In genomic region chr19:4068717-4069410, GRCm38 (mm10) we compare ENCODE assay signal across 35 mouse cellular contexts. TPM values are rescaled to one million over a fixed set of nuclear protein-coding genes. Genes with fewer than 3 reads are reported as not detected.
A peak's percentile ranks its signal among the peaks of the same experiment; 100 is the strongest.
DNase-seq lines count a peak whose midpoint lies in the region; ATAC-seq and TF ChIP-seq lines count a peak whose summit lies in the region.
"Had no signal": no experiment of that assay in that cellular context is flagged by ENCODE, and none has a peak within 500 bp of the region (broad histone marks: within the 10 kb centered on the region; RNA-seq: fewer than 3 reads in every experiment).

No protein-coding gene starts in this region.

- WGBS in stomach, embryonic 16.5 days = 54% methylated on average over 15 of the region's 15 CpGs
- WGBS in stomach, postnatal 0 days = 51% methylated on average over 15 of the region's 15 CpGs
- 68% methylated on average over 15 of the region's 15 CpGs for WGBS in liver, embryonic 11.5 days
- WGBS in liver, embryonic 16.5 days (ENCODE audit: insufficient replicate concordance) = 62% methylated on average over 15 of the region's 15 CpGs
- WGBS in heart, embryonic 11.5 days (ENCODE audit: insufficient replicate concordance) = 68% methylated on average over 15 of the region's 15 CpGs

- H3K4me1 ChIP-seq in stomach, embryonic 16.5 days (ENCODE audit: control insufficient read depth, insufficient read depth, low read length) = peaks cover 7% of the 10 kb centered on the region; the same call in 1 of the 2 replicates
- no peaks in the 10 kb centered on the region for H3K4me1 ChIP-seq in stomach, postnatal 0 days (replicated peaks; ENCODE audit: control insufficient read depth, insufficient read depth)
- 0 out of 2 replicates have a peak, but pooled peaks cover 3% of the 10 kb centered on the region for H3K4me1 ChIP-seq in liver, embryonic 11.5 days (replicated peaks; ENCODE audit: control insufficient read depth, insufficient read depth, low read length)
- H3K4me1 ChIP-seq in liver, embryonic 16.5 days (ENCODE audit: control insufficient read depth, low read depth, low read length) = peaks cover 6% of the 10 kb centered on the region
- no peaks in the 10 kb centered on the region for H3K4me1 ChIP-seq in heart, embryonic 11.5 days (ENCODE audit: control insufficient read depth, insufficient read depth, low read length)
- H3K4me1 ChIP-seq: forebrain, embryonic 13.5 days; heart, embryonic 10.5 days; hindbrain, embryonic 13.5 days; midbrain, embryonic 10.5 days; neural tube, embryonic 12.5 days had no signal

- DNase-seq in stomach, postnatal 0 days (ENCODE audit: low spot score) = no peak
- no peak for DNase-seq in liver, embryonic 11.5 days (ENCODE audit: low spot score)
- no peak for DNase-seq in embryo, embryonic 9.5 days (ENCODE audit: extremely low spot score)
- no peak for DNase-seq in left cerebral cortex, postnatal 4 days
- DNase-seq: adrenal gland, postnatal 36 days; cerebellum, adult 8-10 months; cerebellum, postnatal 25 days; gastrocnemius, postnatal 14 days; heart, postnatal 36 days; kidney, adult 8-10 months; lung, adult 2 months; lung, postnatal 10 days; thymus, adult 18-20 months; thymus, postnatal 25 days had no signal

- TF ChIP-seq CTCF in stomach, postnatal 0 days (IDR thresholded peaks at IDR 0.05; ENCODE audit: low read depth) = no peak

- H3K4me3 ChIP-seq in stomach, embryonic 16.5 days (replicated peaks; ENCODE audit: low read length) = no peak overlapping the region
- H3K4me3 ChIP-seq in stomach, postnatal 0 days (ENCODE audit: low read depth, low read length) = no peak overlapping the region
- H3K4me3 ChIP-seq in liver, embryonic 11.5 days (ENCODE audit: low read depth, low read length) = no peak overlapping the region
- no peak overlapping the region for H3K4me3 ChIP-seq in liver, embryonic 16.5 days (ENCODE audit: low read depth, low read length)
- no peak overlapping the region for H3K4me3 ChIP-seq in heart, embryonic 11.5 days (ENCODE audit: low read depth, low read length)
- H3K4me3 ChIP-seq: forebrain, embryonic 13.5 days; heart, embryonic 10.5 days; hindbrain, embryonic 13.5 days; limb, embryonic 12.5 days; midbrain, embryonic 10.5 days; myocyte; neural tube, embryonic 12.5 days; stomach, embryonic 15.5 days had no signal

- intact Hi-C loops in left cerebral cortex, postnatal 4 days (cut with DNase I) = no loop called here

- no peak for TF ChIP-seq EP300 in stomach, postnatal 0 days (optimal IDR thresholded peaks at IDR 0.05)

- H3K9me3 ChIP-seq in stomach, embryonic 16.5 days (replicated peaks; ENCODE audit: control insufficient read depth, low read length) = no peaks in the 10 kb centered on the region
- H3K9me3 ChIP-seq in stomach, postnatal 0 days (ENCODE audit: control insufficient read depth, low read length) = no peaks in the 10 kb centered on the region
- H3K9me3 ChIP-seq in liver, embryonic 11.5 days (ENCODE audit: control insufficient read depth, low read length) = no peaks in the 10 kb centered on the region
- H3K9me3 ChIP-seq in liver, embryonic 16.5 days (replicated peaks; ENCODE audit: control insufficient read depth, low read length) = no peaks in the 10 kb centered on the region
- no peaks in the 10 kb centered on the region for H3K9me3 ChIP-seq in heart, embryonic 11.5 days (replicated peaks; ENCODE audit: control insufficient read depth, low read length)
- H3K9me3 ChIP-seq: forebrain, embryonic 13.5 days; heart, embryonic 10.5 days; hindbrain, embryonic 13.5 days; limb, embryonic 12.5 days; midbrain, embryonic 10.5 days; neural tube, embryonic 12.5 days; stomach, embryonic 15.5 days had no signal

- no peak for ATAC-seq in stomach, embryonic 16.5 days (ENCODE audit: insufficient read depth, low FRiP score)
- no peak for ATAC-seq in stomach, postnatal 0 days (ENCODE audit: low FRiP score, low TSS enrichment)
- no peak for ATAC-seq in liver, embryonic 11.5 days (replicated peaks; ENCODE audit: low FRiP score)
- ATAC-seq in liver, embryonic 16.5 days (ENCODE audit: low read depth) = peak; percentile 60; the same call in 1 of the 2 replicates
- ATAC-seq in heart, embryonic 11.5 days (replicated peaks; ENCODE audit: insufficient number of reproducible peaks, low FRiP score, low TSS enrichment) = no peak
- ATAC-seq: CD4-positive, CD25-positive, alpha-beta regulatory T cell, adult 4 months; forebrain, embryonic 13.5 days; midbrain, embryonic 16.5 days had no signal

- 0 out of 2 replicates have a peak overlapping the region, but pooled peaks have one; percentile 23 for H3K4me2 ChIP-seq in stomach, embryonic 16.5 days (ENCODE audit: low read depth, low read length)
- H3K4me2 ChIP-seq in stomach, postnatal 0 days (replicated peaks; ENCODE audit: low read depth) = no peak overlapping the region
- H3K4me2 ChIP-seq in liver, embryonic 11.5 days = no peak overlapping the region
- H3K4me2 ChIP-seq in liver, embryonic 16.5 days (ENCODE audit: low read depth, low read length) = no peak overlapping the region
- no peak overlapping the region for H3K4me2 ChIP-seq in heart, embryonic 11.5 days
- H3K4me2 ChIP-seq: forebrain, embryonic 13.5 days; hindbrain, embryonic 13.5 days; limb, embryonic 12.5 days; neural tube, embryonic 12.5 days; stomach, embryonic 15.5 days had no signal

- no peak overlapping the region for H3K9ac ChIP-seq in stomach, embryonic 16.5 days (ENCODE audit: low read length)
- H3K9ac ChIP-seq in stomach, postnatal 0 days (ENCODE audit: low read length) = no peak overlapping the region
- no peak overlapping the region for H3K9ac ChIP-seq in liver, embryonic 11.5 days (ENCODE audit: low read depth, low read length)
- H3K9ac ChIP-seq in liver, embryonic 16.5 days (ENCODE audit: low read depth, low read length) = no peak overlapping the region
- no peak overlapping the region for H3K9ac ChIP-seq in heart, embryonic 11.5 days (ENCODE audit: low read depth, low read length)
- H3K9ac ChIP-seq: forebrain, embryonic 13.5 days; hindbrain, embryonic 13.5 days; limb, embryonic 12.5 days; neural tube, embryonic 12.5 days; stomach, embryonic 15.5 days had no signal

- no peaks in the 10 kb centered on the region for H3K36me3 ChIP-seq in stomach, embryonic 16.5 days (ENCODE audit: control insufficient read depth, insufficient read depth, low read length)
- no peaks in the 10 kb centered on the region for H3K36me3 ChIP-seq in stomach, postnatal 0 days (ENCODE audit: control insufficient read depth, insufficient read depth, low read length)
- H3K36me3 ChIP-seq in liver, embryonic 11.5 days (ENCODE audit: control insufficient read depth, insufficient read depth, low read length) = no peaks in the 10 kb centered on the region
- no peaks in the 10 kb centered on the region for H3K36me3 ChIP-seq in liver, embryonic 16.5 days (ENCODE audit: control insufficient read depth, insufficient read depth)
- no peaks in the 10 kb centered on the region for H3K36me3 ChIP-seq in heart, embryonic 11.5 days (ENCODE audit: control insufficient read depth, insufficient read depth, low read length)
- H3K36me3 ChIP-seq: heart, embryonic 10.5 days; hindbrain, embryonic 13.5 days; limb, embryonic 12.5 days; midbrain, embryonic 10.5 days; neural tube, embryonic 12.5 days; stomach, embryonic 15.5 days had no signal

- H3K27ac ChIP-seq in stomach, embryonic 16.5 days (ENCODE audit: low read length) = no peak overlapping the region
- no peak overlapping the region for H3K27ac ChIP-seq in stomach, postnatal 0 days (replicated peaks)
- H3K27ac ChIP-seq in liver, embryonic 11.5 days (ENCODE audit: low read depth, low read length) = peak overlapping the region; percentile 62
- peak overlapping the region; percentile 68 for H3K27ac ChIP-seq in liver, embryonic 16.5 days (ENCODE audit: low read length)
- H3K27ac ChIP-seq in heart, embryonic 11.5 days (ENCODE audit: low read depth, low read length) = no peak overlapping the region
- H3K27ac ChIP-seq: forebrain, embryonic 13.5 days; heart, embryonic 10.5 days; hindbrain, embryonic 13.5 days; kidney, postnatal 0 days; limb, embryonic 12.5 days; macrophage; midbrain, embryonic 10.5 days; neural tube, embryonic 12.5 days; stomach, embryonic 15.5 days had no signal

- no peaks in the 10 kb centered on the region for H3K27me3 ChIP-seq in stomach, embryonic 16.5 days (ENCODE audit: control insufficient read depth, insufficient read depth, low read length)
- H3K27me3 ChIP-seq in stomach, postnatal 0 days (ENCODE audit: control insufficient read depth, insufficient read depth, low read length) = no peaks in the 10 kb centered on the region
- no peaks in the 10 kb centered on the region for H3K27me3 ChIP-seq in liver, embryonic 11.5 days (replicated peaks; ENCODE audit: control insufficient read depth, insufficient read depth, low read length)
- no peaks in the 10 kb centered on the region for H3K27me3 ChIP-seq in liver, embryonic 16.5 days (ENCODE audit: control insufficient read depth, insufficient read depth, low read depth, low read length)
- no peaks in the 10 kb centered on the region for H3K27me3 ChIP-seq in heart, embryonic 11.5 days (ENCODE audit: control insufficient read depth, insufficient read depth, low read length)
- H3K27me3 ChIP-seq: forebrain, embryonic 13.5 days; hindbrain, embryonic 13.5 days; limb, embryonic 12.5 days; neural tube, embryonic 12.5 days; stomach, embryonic 15.5 days had no signal

RNA-seq across cellular contexts. Expression of gene Gstp3, which starts 9.5 kb away (rescaled TPM):
- polyA plus RNA-seq in stomach, embryonic 16.5 days (2015; fragmentation: Nextera tagmentation; extraction: Ambion mirVana) = 5.3 and 6.1 TPM in 2 replicates
- polyA plus RNA-seq in stomach, postnatal 0 days (2015; fragmentation: Nextera tagmentation; extraction: Ambion mirVana) = 7.1 and 9.7 TPM in 2 replicates
- 14.6 and 16.7 TPM in 2 replicates for polyA plus RNA-seq in liver, embryonic 11.5 days (2014; fragmentation: Nextera tagmentation; extraction: Ambion mirVana)
- 95.4 and 105 TPM in 2 replicates for polyA plus RNA-seq in liver, embryonic 16.5 days (2015; fragmentation: Nextera tagmentation; extraction: Ambion mirVana)
- 0.49 TPM in 1 of 2 replicates, not detected in the other for polyA plus RNA-seq in heart, embryonic 11.5 days (2014; fragmentation: Nextera tagmentation; extraction: Ambion mirVana)
- not detected for total RNA-seq in left cerebral cortex, postnatal 4 days (2021)
- total RNA-seq: gastrocnemius, postnatal 14 days; heart, postnatal 36 days; left cerebral cortex, postnatal 14 days had no signal
- polyA plus RNA-seq: brain, embryonic 14.5 days; embryonic facial prominence, embryonic 11.5 days; forebrain, embryonic 13.5 days; heart, embryonic 10.5 days; hindbrain, embryonic 13.5 days; kidney, postnatal 0 days; limb, embryonic 12.5 days; macrophage; midbrain, embryonic 16.5 days; neural tube, embryonic 12.5 days had no signal

RNA-seq across cellular contexts. Expression of gene Cabp2, which starts 12.5 kb away (rescaled TPM):
- 2.9 and 4.2 TPM in 2 replicates for polyA plus RNA-seq in stomach, embryonic 16.5 days (2015; fragmentation: Nextera tagmentation; extraction: Ambion mirVana)
- not detected in 2 replicates for polyA plus RNA-seq in stomach, postnatal 0 days (2015; fragmentation: Nextera tagmentation; extraction: Ambion mirVana)
- polyA plus RNA-seq in liver, embryonic 11.5 days (2014; fragmentation: Nextera tagmentation; extraction: Ambion mirVana) = 0.51 and 0.52 TPM in 2 replicates
- polyA plus RNA-seq in liver, embryonic 16.5 days (2015; fragmentation: Nextera tagmentation; extraction: Ambion mirVana) = 0.25 and 0.32 TPM in 2 replicates
- polyA plus RNA-seq in heart, embryonic 11.5 days (2014; fragmentation: Nextera tagmentation; extraction: Ambion mirVana) = not detected in 2 replicates
- total RNA-seq in left cerebral cortex, postnatal 4 days (2021) = not detected
- total RNA-seq: adrenal gland, adult 18-20 months; adrenal gland, postnatal 36 days; gastrocnemius, postnatal 14 days; heart, postnatal 36 days; left cerebral cortex, postnatal 14 days had no signal
- polyA plus RNA-seq: brain, embryonic 14.5 days; CD4-positive, CD25-positive, alpha-beta regulatory T cell, adult 4 months; embryonic facial prominence, embryonic 11.5 days; forebrain, embryonic 13.5 days; heart, embryonic 10.5 days; heart, embryonic 16.5 days; hindbrain, embryonic 13.5 days; large intestine, adult 2 months; limb, embryonic 12.5 days; macrophage; midbrain, embryonic 10.5 days; midbrain, embryonic 16.5 days; myocyte; neural tube, embryonic 12.5 days had no signal

RNA-seq across cellular contexts. Expression of gene Gstp2, which starts 23.0 kb away (rescaled TPM):
- polyA plus RNA-seq in stomach, embryonic 16.5 days (2015; fragmentation: Nextera tagmentation; extraction: Ambion mirVana) = 24.2 and 28.7 TPM in 2 replicates
- 85.2 and 93.1 TPM in 2 replicates for polyA plus RNA-seq in stomach, postnatal 0 days (2015; fragmentation: Nextera tagmentation; extraction: Ambion mirVana)
- polyA plus RNA-seq in liver, embryonic 11.5 days (2014; fragmentation: Nextera tagmentation; extraction: Ambion mirVana) = 5.5 and 6.1 TPM in 2 replicates
- 6.1 and 17.4 TPM in 2 replicates for polyA plus RNA-seq in liver, embryonic 16.5 days (2015; fragmentation: Nextera tagmentation; extraction: Ambion mirVana)
- 2.9 and 3.4 TPM in 2 replicates for polyA plus RNA-seq in heart, embryonic 11.5 days (2014; fragmentation: Nextera tagmentation; extraction: Ambion mirVana)
- 10 to 100 TPM; 27.2 to 31.6 TPM for total RNA-seq in left cerebral cortex, postnatal 4 days (2021)
- polyA plus RNA-seq: macrophage had no signal

RNA-seq across cellular contexts. Expression of gene Cdk2ap2, which starts 28.1 kb away (rescaled TPM):
- polyA plus RNA-seq in stomach, embryonic 16.5 days (2015; fragmentation: Nextera tagmentation; extraction: Ambion mirVana) = 115 and 128 TPM in 2 replicates
- polyA plus RNA-seq in stomach, postnatal 0 days (2015; fragmentation: Nextera tagmentation; extraction: Ambion mirVana) = 129 and 134 TPM in 2 replicates
- polyA plus RNA-seq in liver, embryonic 11.5 days (2014; fragmentation: Nextera tagmentation; extraction: Ambion mirVana) = 121 and 135 TPM in 2 replicates
- polyA plus RNA-seq in liver, embryonic 16.5 days (2015; fragmentation: Nextera tagmentation; extraction: Ambion mirVana) = 112 and 117 TPM in 2 replicates
- polyA plus RNA-seq in heart, embryonic 11.5 days (2014; fragmentation: Nextera tagmentation; extraction: Ambion mirVana) = 63.4 and 64.0 TPM in 2 replicates
- total RNA-seq in left cerebral cortex, postnatal 4 days (2021) = 10 to 100 TPM; 27.5 to 28.3 TPM

RNA-seq across cellular contexts. Expression of gene Pitpnm1, which starts 30.9 kb away (rescaled TPM):
- polyA plus RNA-seq in stomach, embryonic 16.5 days (2015; fragmentation: Nextera tagmentation; extraction: Ambion mirVana) = 13.8 and 14.9 TPM in 2 replicates
- polyA plus RNA-seq in stomach, postnatal 0 days (2015; fragmentation: Nextera tagmentation; extraction: Ambion mirVana) = 8.3 and 11.2 TPM in 2 replicates
- polyA plus RNA-seq in liver, embryonic 11.5 days (2014; fragmentation: Nextera tagmentation; extraction: Ambion mirVana) = 7.2 and 8.0 TPM in 2 replicates
- polyA plus RNA-seq in liver, embryonic 16.5 days (2015; fragmentation: Nextera tagmentation; extraction: Ambion mirVana) = 6.6 and 7.3 TPM in 2 replicates
- polyA plus RNA-seq in heart, embryonic 11.5 days (2014; fragmentation: Nextera tagmentation; extraction: Ambion mirVana) = 15.5 and 17.3 TPM in 2 replicates
- 100 to 1,000 TPM; 185 to 187 TPM for total RNA-seq in left cerebral cortex, postnatal 4 days (2021)

Comparison
In these comparisons a context has a peak if more than half of its experiments do, and no peak if none do; other contexts are left out.
1. H3K27ac ChIP-seq: peak in liver, embryonic 11.5 days (single experiment) and liver, embryonic 16.5 days (single experiment); none in stomach, embryonic 16.5 days (single experiment), stomach, postnatal 0 days (single experiment) and heart, embryonic 11.5 days (single experiment).